Mouse (Mus musculus) spleen, adult 2 months (tissue): ENCODE data around the gene Polrmt. TPM values are rescaled to one million over a fixed set of nuclear protein-coding genes. Genes with fewer than 3 reads are reported as not detected.

Experiments used
- DNase-seq, 2 experiments: peaks; one replicate each; pipeline versions ENCODE4 v3.0.0 to v3.0.0-alpha.2; 2012 to 2021; ENCODE audit warnings: low spot score in 2 of 2, low read depth in 1 of 2
- H3K27ac ChIP-seq: fragments of 200-500 bp; 2 replicates; pipeline ENCODE4 v1.5.1; 2012; ENCODE audit warnings: low read length, inconsistent platforms; ENCODE audit not compliant: insufficient read depth
- H3K27me3 ChIP-seq: fragments of 200-500 bp; 2 replicates; pipeline ENCODE4 v1.6.1; 2012; ENCODE audit warnings: mild to moderate bottlenecking, moderate library complexity, low read length, inconsistent platforms; ENCODE audit not compliant: control insufficient read depth, insufficient read depth
- H3K36me3 ChIP-seq: fragments of 200-500 bp; 2 replicates; pipeline ENCODE4 v1.6.1; 2012; ENCODE audit warnings: mild to moderate bottlenecking, low read length, inconsistent platforms; ENCODE audit not compliant: control insufficient read depth, insufficient read depth
- H3K4me1 ChIP-seq: fragments of 200-500 bp; 2 replicates; pipeline ENCODE4 v1.6.1; 2011; ENCODE audit warnings: inconsistent platforms; ENCODE audit not compliant: control insufficient read depth, insufficient read depth, insufficient read length
- H3K4me3 ChIP-seq: fragments of 200-500 bp; 2 replicates; pipeline ENCODE4 v1.5.1; 2011; ENCODE audit warnings: mild to moderate bottlenecking, inconsistent platforms; ENCODE audit not compliant: insufficient read depth, insufficient read length; ENCODE audit errors: extremely low read depth
- CTCF ChIP-seq: fragments of 200-500 bp; IDR thresholded peaks from 2 replicates; pipeline ENCODE4 v1.5.1; 2011; ENCODE audit warnings: mild to moderate bottlenecking, inconsistent platforms; ENCODE audit not compliant: insufficient read depth, insufficient read length, insufficient replicate concordance; ENCODE audit errors: extremely low read depth
- POLR2A ChIP-seq: fragments of 200-500 bp; IDR thresholded peaks from 2 replicates; pipeline ENCODE4 v1.6.1; 2011; ENCODE audit warnings: low read depth, low read length, inconsistent platforms
- WGBS: fragments of 180-500 bp; shearing (Covaris S2); methylation state at CpG from one replicate; pipeline ENCODE4 v1.1.7; 2018; 5-methylcytosine and 5-hydroxymethylcytosine counted together
- polyA plus RNA-seq: library from polyadenylated mRNA; depleted of rRNA; stranded (reverse); fragments of >200 nt; gene quantifications from 2 replicates; pipeline ENCODE4 v1.2.3, GENCODE M21; 2012

Gene Polrmt
- polyA plus RNA-seq, 1 experiment: 62.5 TPM

DNA sequence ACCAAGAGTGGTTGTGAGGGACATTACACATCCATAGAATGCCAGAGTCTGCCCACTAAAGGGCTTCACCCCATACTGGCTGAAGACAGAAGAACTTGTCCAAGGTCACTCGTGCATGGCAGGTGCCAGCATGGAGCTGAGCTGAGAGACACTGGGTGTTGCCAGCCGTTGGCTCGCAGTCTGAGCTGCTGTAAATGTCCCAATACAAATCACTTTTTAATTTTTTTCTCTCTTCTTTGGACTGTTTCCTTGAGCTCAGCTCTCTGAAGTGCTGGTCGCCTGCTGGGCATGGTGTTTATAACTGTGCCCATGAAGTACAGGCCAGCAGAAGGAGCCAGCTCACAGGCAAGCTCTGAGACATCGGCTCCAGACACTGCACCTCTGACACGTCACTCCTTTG lies 23.3 kb downstream of the Polrmt start:
- Histone ChIP-seq H3K36me3 (no peaks in the 10 kb centered on the region), H3K27me3 (0 out of 2 replicates have a peak, but pooled peaks cover 2% of the 10 kb centered on the region), H3K4me3 (no peak overlapping the region), H3K27ac (no peak overlapping the region), H3K4me1 (no peaks in the 10 kb centered on the region)
- DNase-seq: no peak
- TF ChIP-seq CTCF (no peak), POLR2A (no peak)
- 70% methylated on average over 6 of the region's 6 CpGs for WGBS

DNA sequence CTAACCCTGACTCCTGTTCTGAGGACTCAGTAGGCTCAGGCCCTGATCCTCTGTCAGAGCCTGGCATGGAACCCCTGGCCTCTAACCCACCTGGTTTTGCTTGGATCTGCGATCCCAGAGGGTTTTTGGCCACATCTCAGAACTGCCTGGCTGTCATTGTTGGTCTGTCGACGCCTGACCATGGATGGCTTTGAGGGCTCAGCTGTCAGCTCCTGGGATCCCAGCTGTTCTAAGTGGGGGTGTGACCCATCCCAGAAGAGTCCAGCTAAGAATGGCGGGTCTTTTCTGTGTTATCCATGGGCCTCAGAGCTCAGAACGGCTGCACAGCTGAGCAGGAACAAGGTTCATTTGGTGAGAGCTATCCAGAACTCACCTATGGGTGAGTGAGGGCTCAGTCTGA lies 25.3 kb downstream of the Polrmt start:
- TF ChIP-seq POLR2A: no peak
- TF ChIP-seq CTCF: no peak
- Histone ChIP-seq H3K27me3 (peaks cover 17% of the 10 kb centered on the region), H3K27ac (no peak overlapping the region), H3K36me3 (no peaks in the 10 kb centered on the region), H3K4me3 (no peak overlapping the region), H3K4me1 (peaks cover 7% of the 10 kb centered on the region; the same call in 1 of the 2 replicates)
- WGBS: 78% methylated on average over 5 of the region's 5 CpGs
- no peak for DNase-seq

DNA sequence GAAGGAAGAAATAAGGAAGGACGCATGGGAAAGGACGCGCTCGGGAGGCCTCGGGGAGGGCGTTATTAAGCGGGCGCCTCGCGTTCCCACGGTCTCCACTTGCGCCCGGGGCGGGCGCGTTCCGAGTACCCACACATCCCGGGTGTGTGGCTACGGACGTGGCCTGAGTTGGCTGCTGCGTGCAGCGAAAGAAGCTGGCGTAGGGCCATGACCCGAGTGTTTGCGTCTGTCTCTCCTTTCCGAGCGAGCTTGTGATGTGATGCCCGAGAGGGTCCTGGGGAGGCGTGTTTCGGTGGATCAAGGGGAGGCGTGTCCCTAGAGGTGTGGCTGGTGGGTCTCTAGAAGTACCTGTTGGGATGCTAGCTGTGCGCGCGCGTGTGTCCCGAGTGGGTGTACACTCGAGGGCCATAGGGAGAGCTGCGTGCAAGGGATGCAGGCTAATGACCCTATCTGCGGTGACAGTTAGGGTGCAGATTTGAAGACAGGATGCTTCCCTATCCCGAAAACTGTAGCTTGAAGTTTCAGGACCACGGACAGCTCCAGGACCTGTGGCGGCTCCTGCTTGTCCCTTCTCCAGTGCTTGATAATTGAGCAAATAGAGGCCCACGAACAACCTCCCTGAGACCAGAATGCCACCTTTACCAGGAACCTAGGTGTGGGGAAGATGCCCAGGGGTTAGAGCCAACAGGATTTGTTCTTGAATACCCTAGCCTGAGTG lies 28.6 kb downstream of the Polrmt start:
- Histone ChIP-seq H3K4me3 (no peak overlapping the region), H3K27ac (no peak overlapping the region), H3K27me3 (peaks cover 17% of the 10 kb centered on the region), H3K36me3 (no peaks in the 10 kb centered on the region), H3K4me1 (peaks cover 7% of the 10 kb centered on the region; the same call in 1 of the 2 replicates)
- peak in 1 of 2 experiments; percentile 27 for DNase-seq
- TF ChIP-seq POLR2A (no peak), CTCF (no peak)
- 7% methylated on average over 43 of the region's 43 CpGs for WGBS

DNA sequence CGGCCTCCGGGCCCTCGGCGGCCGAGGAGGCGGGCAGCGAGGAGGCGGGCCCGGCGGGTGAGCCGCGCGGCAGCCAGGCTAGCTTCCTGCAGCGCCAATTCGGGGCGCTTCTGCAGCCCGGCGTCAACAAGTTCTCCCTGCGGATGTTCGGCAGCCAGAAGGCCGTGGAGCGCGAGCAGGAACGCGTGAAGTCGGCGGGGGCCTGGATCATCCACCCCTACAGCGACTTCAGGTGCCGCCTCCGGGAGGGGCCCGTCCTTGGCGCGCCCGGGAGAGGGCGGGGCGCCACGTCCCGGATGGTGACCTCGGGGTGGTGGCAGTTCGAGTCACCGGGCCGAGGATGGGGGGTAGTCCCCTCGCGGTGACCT lies 29.4 kb downstream of the Polrmt start:
- no peak for TF ChIP-seq POLR2A
- no peak for TF ChIP-seq CTCF
- peaks cover 17% of the 10 kb centered on the region for H3K27me3 ChIP-seq
- H3K27ac ChIP-seq: no peak overlapping the region
- no peak for DNase-seq
- H3K36me3 ChIP-seq: no peaks in the 10 kb centered on the region
- H3K4me3 ChIP-seq: peak overlapping the region; percentile 44; the same call in 1 of the 2 replicates
- WGBS: 2% methylated on average over 44 of the region's 44 CpGs
- H3K4me1 ChIP-seq: peaks cover 7% of the 10 kb centered on the region; the same call in 1 of the 2 replicates

DNA sequence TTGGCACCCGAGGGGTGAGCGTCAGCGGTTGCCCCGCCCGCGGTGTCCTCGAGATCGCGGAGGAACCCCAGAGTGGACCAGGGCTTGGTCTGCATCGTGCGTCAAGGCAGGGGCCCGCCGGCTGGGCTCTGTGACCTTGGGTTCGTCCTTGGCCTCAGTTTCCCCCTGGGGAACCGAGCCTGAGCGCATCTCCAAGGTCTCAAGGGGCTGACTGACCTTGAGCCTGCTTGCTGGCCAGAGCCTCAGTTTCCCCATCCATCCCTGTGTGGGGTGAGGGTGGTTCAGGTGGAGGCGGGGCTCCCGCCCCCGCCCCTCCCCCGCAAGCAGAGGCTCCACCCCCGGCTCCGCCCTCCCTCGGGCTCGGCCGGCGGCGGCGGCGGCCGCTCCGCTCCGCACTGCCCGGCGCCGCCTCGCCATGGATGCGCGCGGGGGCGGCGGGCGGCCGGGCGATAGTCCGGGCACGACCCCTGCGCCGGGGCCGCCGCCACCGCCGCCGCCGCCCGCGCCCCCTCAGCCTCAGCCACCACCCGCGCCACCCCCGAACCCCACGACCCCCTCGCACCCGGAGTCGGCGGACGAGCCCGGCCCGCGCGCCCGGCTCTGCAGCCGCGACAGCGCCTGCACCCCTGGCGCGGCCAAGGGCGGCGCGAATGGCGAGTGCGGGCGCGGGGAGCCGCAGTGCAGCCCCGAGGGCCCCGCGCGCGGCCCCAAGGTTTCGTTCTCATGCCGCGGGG lies 30.0 kb downstream of the Polrmt start, which contains the start of gene Hcn2:
Gene Hcn2, plus strand, starts transcription at position 381 of the 734 bp plus-strand sequence.
- Histone ChIP-seq H3K27ac (no peak within 1 kb of the TSS), H3K36me3 (peaks cover 3% of the 10 kb centered on the region; the same call in 1 of the 2 replicates), H3K4me3 (peak within 1 kb of the TSS; percentile 44; the same call in 1 of the 2 replicates), H3K27me3 (peaks cover 17% of the 10 kb centered on the region), H3K4me1 (peaks cover 7% of the 10 kb centered on the region; the same call in 1 of the 2 replicates)
- TF ChIP-seq CTCF (no peak), POLR2A (no peak)
- no peak for DNase-seq
- 3% methylated on average over 84 of the region's 91 CpGs for WGBS

DNA sequence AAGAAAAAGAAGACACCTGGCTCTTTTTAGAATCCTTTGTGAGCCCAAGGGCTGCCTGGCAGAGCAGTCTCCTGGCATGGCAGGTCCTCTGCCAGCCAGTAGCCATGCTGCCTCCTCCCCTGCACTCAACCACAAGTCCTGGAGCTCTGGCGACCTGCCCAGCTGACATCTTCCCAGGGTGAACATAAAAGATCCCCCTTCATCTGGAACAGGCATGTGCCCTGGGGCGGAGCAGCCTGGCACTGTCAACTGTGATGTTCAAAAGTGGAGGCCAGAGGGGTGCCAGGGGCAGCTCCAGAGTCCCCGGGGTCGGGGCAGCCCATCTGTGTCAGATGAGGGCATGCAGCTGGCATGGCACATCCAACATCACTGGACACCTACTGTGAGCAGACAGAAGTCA lies 31.4 kb downstream of the Polrmt start:
- 55% methylated on average over 4 of the region's 4 CpGs for WGBS
- no peak overlapping the region for H3K27ac ChIP-seq
- H3K27me3 ChIP-seq: peaks cover 17% of the 10 kb centered on the region
- H3K4me3 ChIP-seq: no peak overlapping the region
- TF ChIP-seq CTCF (no peak), POLR2A (no peak)
- peaks cover 9% of the 10 kb centered on the region for H3K36me3 ChIP-seq
- no peak for DNase-seq
- H3K4me1 ChIP-seq: peaks cover 7% of the 10 kb centered on the region; the same call in 1 of the 2 replicates
